Mouse (Mus musculus) G1E (cell line): Measurements from ENCODE around the gene Terf2ip. TPM values are rescaled to one million over a fixed set of nuclear protein-coding genes. Genes with fewer than 3 reads are reported as not detected.

Source experiments
- ATAC-seq: 2 replicates; pipeline ENCODE4 v1.8.0; 2016; ENCODE audit warnings: mild to moderate bottlenecking; ENCODE audit not compliant: insufficient number of reproducible peaks, poor library complexity, low FRiP score, severe bottlenecking; ENCODE audit errors: extremely low read depth
- DNase-seq: peaks from one replicate; pipeline ENCODE4 v3.0.0; 2012; ENCODE audit warnings: low spot score
- H3K27me3 ChIP-seq: 2 replicates; pipeline ENCODE4 v1.6.1; 2012; ENCODE audit warnings: mild to moderate bottlenecking, low read length, inconsistent platforms; ENCODE audit not compliant: insufficient read depth
- H3K36me3 ChIP-seq: replicated peaks from 2 replicates; pipeline ENCODE3; 2012; ENCODE audit warnings: mild to moderate bottlenecking, inconsistent platforms
- H3K4me1 ChIP-seq: 2 replicates; pipeline ENCODE4 v1.6.1; 2012; ENCODE audit warnings: low read depth, low read length, inconsistent platforms, mixed read lengths; ENCODE audit not compliant: insufficient read depth
- H3K4me3 ChIP-seq: 2 replicates; pipeline ENCODE4 v1.5.1; 2012; ENCODE audit warnings: low read depth, mild to moderate bottlenecking, inconsistent platforms, low read length, moderate library complexity, mixed read lengths
- H3K9me3 ChIP-seq: replicated peaks from 2 replicates; pipeline ENCODE4 v1.6.1; 2012; ENCODE audit warnings: inconsistent platforms
- CTCF ChIP-seq: IDR thresholded peaks from 2 replicates; pipeline ENCODE4 v1.5.1; 2012; ENCODE audit warnings: low read depth, low read length, inconsistent platforms, mixed read lengths
- GATA1 ChIP-seq: IDR thresholded peaks from 2 replicates; pipeline ENCODE4 v1.6.1; 2012; ENCODE audit warnings: borderline replicate concordance, low read length, inconsistent platforms, mixed read lengths
- GATA2 ChIP-seq: IDR thresholded peaks from 2 replicates; pipeline ENCODE4 v1.6.1; 2012; ENCODE audit warnings: low read depth, low read length, inconsistent platforms, borderline replicate concordance
- POLR2AphosphoS5 ChIP-seq: IDR thresholded peaks from 2 replicates; pipeline ENCODE4 v1.6.1; 2012; ENCODE audit warnings: low read depth, low read length, inconsistent platforms; ENCODE audit not compliant: insufficient replicate concordance
- TAL1 ChIP-seq: conservative IDR thresholded peaks from 2 replicates; pipeline ENCODE4 v1.6.1; 2012; ENCODE audit warnings: low read depth, low read length, inconsistent platforms, mixed read lengths
- polyA plus RNA-seq: library from polyadenylated mRNA; stranded (reverse); fragments of >175 nt; gene quantifications from 2 replicates; pipeline ENCODE4 v1.2.3, GENCODE M21; 2012
- total RNA-seq, 2 experiments: library from RNA; stranded (forward) in 1 of 2; stranded (reverse) in 1 of 2; fragments of 200-1000 nt in 1 of 2; fragments of >200 nt in 1 of 2; fragmentation: Nextera tagmentation in 1 of 2; gene quantifications; 2 replicates each; pipeline ENCODE4 v1.2.3; 2014 to 2017

Gene Terf2ip
- total and polyA plus RNA-seq, 3 experiments: 8.7 to 20.6 (median 18.4) TPM

DNA sequence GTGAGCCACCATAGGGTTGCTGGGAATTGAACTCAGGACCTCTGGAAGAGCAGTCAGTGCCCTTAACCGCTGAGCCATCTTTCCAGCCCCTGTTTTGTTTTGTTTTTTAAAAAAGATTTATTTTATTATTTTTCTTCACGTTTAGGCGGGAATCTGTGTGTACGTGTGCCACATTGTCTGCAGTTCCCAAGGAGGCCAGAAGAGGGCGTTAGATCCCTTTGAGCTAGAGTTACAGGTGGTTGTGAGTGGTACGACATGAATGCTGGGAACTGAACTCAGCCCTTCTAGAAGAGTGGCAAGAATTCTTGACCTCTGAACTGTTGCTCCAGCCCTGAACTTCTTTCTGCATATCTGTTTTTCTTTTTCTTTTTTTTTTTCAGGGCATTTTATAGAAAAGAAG, 38.8 kb downstream of the Terf2ip start:
- TF ChIP-seq POLR2AphosphoS5: no peak
- TF ChIP-seq GATA1: no peak
- TF ChIP-seq CTCF: no peak
- ATAC-seq (no peak), DNase-seq (no peak)
- no peaks in the 10 kb centered on the region for H3K27me3 ChIP-seq
- no peaks in the 10 kb centered on the region for H3K36me3 ChIP-seq
- no peaks in the 10 kb centered on the region for H3K9me3 ChIP-seq
- no peaks in the 10 kb centered on the region for H3K4me1 ChIP-seq
- H3K4me3 ChIP-seq: no peak overlapping the region

DNA sequence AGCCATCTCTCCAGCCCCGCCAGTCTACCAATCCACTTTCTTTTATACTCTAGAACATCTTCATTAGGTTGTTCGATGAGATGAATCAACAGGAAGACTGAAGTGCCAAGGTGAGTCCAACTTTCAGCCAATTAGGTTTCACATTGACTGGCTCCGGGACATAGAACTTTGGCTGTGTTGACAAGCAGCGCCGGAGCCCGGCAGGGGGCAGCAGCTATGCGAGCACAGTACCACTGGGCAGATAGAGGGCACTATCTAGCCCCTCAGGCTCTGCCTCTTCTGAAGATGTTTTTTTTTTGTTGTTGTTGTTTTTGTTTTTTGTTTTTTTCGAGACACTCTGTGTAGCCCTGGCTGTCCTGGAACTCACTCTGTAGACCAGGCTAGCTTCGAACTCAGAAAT, 40.3 kb downstream of the Terf2ip start:
- Histone ChIP-seq H3K4me1 (no peaks in the 10 kb centered on the region), H3K36me3 (no peaks in the 10 kb centered on the region), H3K4me3 (no peak overlapping the region), H3K9me3 (no peaks in the 10 kb centered on the region), H3K27me3 (no peaks in the 10 kb centered on the region)
- DNase-seq: no peak
- TF ChIP-seq TAL1 (no peak), GATA2 (no peak), GATA1 (no peak), POLR2AphosphoS5 (no peak)
- ATAC-seq: no peak

DNA sequence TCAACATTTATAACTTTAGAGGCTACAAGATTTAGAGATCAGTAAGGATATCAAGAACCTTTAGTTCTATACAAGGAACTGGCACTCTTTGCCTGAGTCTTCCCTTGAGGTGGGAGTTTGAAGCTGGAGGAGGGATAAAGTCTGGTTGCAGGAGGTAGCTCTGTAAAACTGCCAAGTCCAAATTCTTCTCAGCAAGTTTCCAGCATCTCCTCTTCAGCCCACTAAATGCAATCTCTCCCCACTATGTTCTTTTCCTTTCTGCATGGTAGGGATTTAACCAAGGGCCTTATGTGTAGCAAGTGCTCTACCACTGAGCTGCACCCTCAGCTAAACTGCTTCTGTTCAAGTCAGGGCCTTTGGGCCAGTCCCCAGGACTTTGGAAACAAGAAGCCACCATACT, 43.3 kb downstream of the Terf2ip start:
- ATAC-seq (no peak), DNase-seq (no peak)
- Histone ChIP-seq H3K27me3 (no peaks in the 10 kb centered on the region), H3K4me3 (no peak overlapping the region), H3K4me1 (no peaks in the 10 kb centered on the region), H3K9me3 (no peaks in the 10 kb centered on the region), H3K36me3 (no peaks in the 10 kb centered on the region)
- TF ChIP-seq CTCF (no peak), GATA1 (no peak), GATA2 (no peak), POLR2AphosphoS5 (no peak), TAL1 (no peak)

DNA sequence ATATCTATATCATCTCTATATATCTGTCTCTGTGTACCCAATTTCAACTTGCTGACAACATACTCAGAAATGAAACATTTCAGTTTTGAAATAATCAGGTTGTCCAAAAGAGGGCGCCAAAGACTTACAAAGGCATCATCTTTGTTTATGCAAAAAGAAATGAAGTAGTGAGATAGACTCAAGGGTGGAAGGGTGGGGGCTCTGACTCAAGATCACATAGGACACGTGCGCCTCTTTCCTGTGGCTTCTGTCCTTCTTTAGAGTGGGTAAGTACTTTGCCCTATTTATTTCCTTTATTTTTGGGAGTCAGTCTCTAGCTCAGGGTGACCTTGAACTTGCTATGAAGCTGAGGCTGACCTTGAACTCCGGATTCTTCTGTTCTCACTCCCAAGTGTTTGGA, 50.2 kb downstream of the Terf2ip start:
- ATAC-seq (no peak), DNase-seq (no peak)
- Histone ChIP-seq H3K4me3 (no peak overlapping the region), H3K9me3 (no peaks in the 10 kb centered on the region), H3K4me1 (no peaks in the 10 kb centered on the region), H3K36me3 (no peaks in the 10 kb centered on the region), H3K27me3 (no peaks in the 10 kb centered on the region)
- TF ChIP-seq CTCF (peak; percentile 31; the same call in 1 of the 2 replicates), GATA1 (no peak), TAL1 (no peak), POLR2AphosphoS5 (no peak), GATA2 (no peak)

Other genes with a start within 250 kb of the Terf2ip start
- gene Cfdp1, start 157.1 kb upstream of the Terf2ip start, total RNA-seq (2014; fragmentation: Nextera tagmentation): 140 and 160 TPM in 2 replicates
- 214 and 229 TPM in 2 replicates for gene Cfdp1, start 157.1 kb upstream of the Terf2ip start, total RNA-seq (2017)
- 20.7 and 26.1 TPM in 2 replicates for gene Cfdp1, start 157.1 kb upstream of the Terf2ip start, polyA plus RNA-seq
- gene Tmem170, start 134.6 kb upstream of the Terf2ip start, total RNA-seq (2014; fragmentation: Nextera tagmentation): 10.2 and 12.5 TPM in 2 replicates
- 2.8 and 3.2 TPM in 2 replicates for gene Tmem170, start 134.6 kb upstream of the Terf2ip start, total RNA-seq (2017)
- gene Tmem170, start 134.6 kb upstream of the Terf2ip start, polyA plus RNA-seq: 0.51 and 0.52 TPM in 2 replicates
- not detected in 2 replicates for gene Chst5, start 101.0 kb upstream of the Terf2ip start, total RNA-seq (2014; fragmentation: Nextera tagmentation)
- gene Chst5, start 101.0 kb upstream of the Terf2ip start, total RNA-seq (2017): 0.05 TPM in 1 of 2 replicates, not detected in the other
- gene Chst5, start 101.0 kb upstream of the Terf2ip start, polyA plus RNA-seq: not detected in 2 replicates
- gene Tmem231, start 77.5 kb upstream of the Terf2ip start, total RNA-seq (2014; fragmentation: Nextera tagmentation): 10.7 and 15.2 TPM in 2 replicates
- gene Tmem231, start 77.5 kb upstream of the Terf2ip start, total RNA-seq (2017): 7.0 and 8.9 TPM in 2 replicates
- gene Tmem231, start 77.5 kb upstream of the Terf2ip start, polyA plus RNA-seq: 8.8 and 9.1 TPM in 2 replicates
- 36.6 and 43.8 TPM in 2 replicates for gene Gabarapl2, start 70.7 kb upstream of the Terf2ip start, total RNA-seq (2014; fragmentation: Nextera tagmentation)
- 50.4 and 53.7 TPM in 2 replicates for gene Gabarapl2, start 70.7 kb upstream of the Terf2ip start, total RNA-seq (2017)
- 2.1 and 3.7 TPM in 2 replicates for gene Gabarapl2, start 70.7 kb upstream of the Terf2ip start, polyA plus RNA-seq
- gene Adat1, start 19.1 kb upstream of the Terf2ip start, total RNA-seq (2014; fragmentation: Nextera tagmentation): 19.2 and 20.1 TPM in 2 replicates
- 7.6 and 8.2 TPM in 2 replicates for gene Adat1, start 19.1 kb upstream of the Terf2ip start, total RNA-seq (2017)
- gene Adat1, start 19.1 kb upstream of the Terf2ip start, polyA plus RNA-seq: 1.5 and 3.3 TPM in 2 replicates
- gene Kars, start 75 bp upstream of the Terf2ip start, total RNA-seq (2014; fragmentation: Nextera tagmentation): 184 TPM in 2 replicates
- 177 TPM in 2 replicates for gene Kars, start 75 bp upstream of the Terf2ip start, total RNA-seq (2017)
- 87.8 and 113 TPM in 2 replicates for gene Kars, start 75 bp upstream of the Terf2ip start, polyA plus RNA-seq
- gene Gm6793, start 3.6 kb downstream of the Terf2ip start, total RNA-seq (2014; fragmentation: Nextera tagmentation): not detected in 2 replicates
- gene Gm6793, start 3.6 kb downstream of the Terf2ip start, total RNA-seq (2017): 0.06 and 0.11 TPM in 2 replicates
- gene Gm6793, start 3.6 kb downstream of the Terf2ip start, polyA plus RNA-seq: 0.24 TPM in 1 of 2 replicates, not detected in the other